Mouse (Mus musculus) midbrain, embryonic 14.5 days (tissue): ENCODE measurements at regions not wholly inside any gene's neighbourhood (a gene's known extent, or its start where the extent isn't known, plus 50 kb on each side); places are given as distances from the start of the nearest gene placed in this dataset.

Source experiments
- ATAC-seq: fragments of 200-750 bp; cut with Nextera tagmentation; 2 replicates; pipeline ENCODE4 v1.8.0; 2017; ENCODE audit warnings: moderate number of reproducible peaks, moderate library complexity; ENCODE audit not compliant: low FRiP score, low TSS enrichment
- DNase-seq: peaks from one replicate; pipeline ENCODE4 v3.0.0-alpha.2; 2015
- H3K27ac ChIP-seq: fragments of 300-500 bp; sonication (generic); replicated peaks from 2 replicates; pipeline ENCODE4 v1.5.1; 2014; ENCODE audit warnings: mild to moderate bottlenecking, low read depth, low read length, moderate library complexity
- H3K27me3 ChIP-seq: fragments of 300-500 bp; sonication (generic); 2 replicates; pipeline ENCODE4 v1.6.1; 2014; ENCODE audit warnings: low read length, control low read depth, mixed read lengths; ENCODE audit not compliant: control insufficient read depth, insufficient read depth
- H3K36me3 ChIP-seq: fragments of 300-500 bp; sonication (generic); 2 replicates; pipeline ENCODE4 v1.6.1; 2014; ENCODE audit warnings: low read length, control low read depth; ENCODE audit not compliant: control insufficient read depth, insufficient read depth
- H3K4me1 ChIP-seq: fragments of 300-500 bp; sonication (generic); 2 replicates; pipeline ENCODE4 v1.6.1; 2014; ENCODE audit warnings: mild to moderate bottlenecking, antibody characterized with exemption, low read length, control low read depth; ENCODE audit not compliant: control insufficient read depth, insufficient read depth
- H3K4me2 ChIP-seq: fragments of 300-500 bp; sonication (generic); 2 replicates; pipeline ENCODE4 v1.6.1; 2014; ENCODE audit warnings: mild to moderate bottlenecking, low read length, moderate library complexity
- H3K4me3 ChIP-seq: fragments of 300-500 bp; sonication (generic); replicated peaks from 2 replicates; pipeline ENCODE4 v1.5.1; 2014; ENCODE audit warnings: low read depth, low read length
- H3K9ac ChIP-seq: fragments of 300-500 bp; sonication (generic); replicated peaks from 2 replicates; pipeline ENCODE4 v1.6.1; 2014; ENCODE audit warnings: mild to moderate bottlenecking, low read length, moderate library complexity
- H3K9me3 ChIP-seq: fragments of 300-500 bp; sonication (generic); 2 replicates; pipeline ENCODE4 v1.6.1; 2016; ENCODE audit warnings: low read length, control low read depth, mixed read lengths; ENCODE audit not compliant: control insufficient read depth
- WGBS: fragments of 180-500 bp; shearing (Covaris S2); extraction: QIAGEN DNeasy Blood & Tissue Kit; methylation state at CpG from one replicate; pipeline ENCODE4 v1.1.7; 2014; 5-methylcytosine and 5-hydroxymethylcytosine counted together

GRCm38 (mm10) chr8:86280093-86280721, 300.3 kb downstream of the Abcc12 start:
- H3K4me1 ChIP-seq, result no peaks in the 10 kb centered on the region
- no peaks in the 10 kb centered on the region for H3K9me3 ChIP-seq
- no peak overlapping the region for H3K27ac ChIP-seq
- no peak overlapping the region for H3K4me3 ChIP-seq
- no peak overlapping the region for H3K9ac ChIP-seq
- no peaks in the 10 kb centered on the region for H3K36me3 ChIP-seq
- H3K27me3 ChIP-seq, result no peaks in the 10 kb centered on the region
- DNase-seq (no peak), ATAC-seq (no peak)
- H3K4me2 ChIP-seq, result no peak overlapping the region
- WGBS, result 89% methylated on average over 18 of the region's 18 CpGs

GRCm38 (mm10) chr8:86275699-86276098, 304.8 kb downstream of the Abcc12 start:
- no peak overlapping the region for H3K4me3 ChIP-seq
- no peak overlapping the region for H3K9ac ChIP-seq
- no peak overlapping the region for H3K27ac ChIP-seq
- H3K27me3 ChIP-seq, result no peaks in the 10 kb centered on the region
- 90% methylated on average over 4 of the region's 4 CpGs for WGBS
- DNase-seq, result no peak
- no peak for ATAC-seq
- no peaks in the 10 kb centered on the region for H3K9me3 ChIP-seq
- peaks cover 7% of the 10 kb centered on the region; the same call in 1 of the 2 replicates for H3K4me1 ChIP-seq
- H3K36me3 ChIP-seq, result no peaks in the 10 kb centered on the region
- no peak overlapping the region for H3K4me2 ChIP-seq

- H3K4me1 ChIP-seq, result peaks cover 7% of the 10 kb centered on the region; the same call in 1 of the 2 replicates
- H3K4me3 ChIP-seq, result no peak overlapping the region
- H3K27ac ChIP-seq, result no peak overlapping the region
- DNase-seq, result peak; percentile 73
- no peak; the same call in 1 of the 2 replicates for ATAC-seq
- no peaks in the 10 kb centered on the region for H3K9me3 ChIP-seq
- H3K9ac ChIP-seq, result no peak overlapping the region
- WGBS, result 26% methylated on average over 3 of the region's 3 CpGs
- no peak overlapping the region for H3K4me2 ChIP-seq
- no peaks in the 10 kb centered on the region for H3K36me3 ChIP-seq
- H3K27me3 ChIP-seq, result no peaks in the 10 kb centered on the region
Measured at GRCm38 (mm10) chr8:86273811-86274210, 306.7 kb downstream of the Abcc12 start.

- DNase-seq, result no peak
- Histone ChIP-seq H3K9ac (no peak overlapping the region), H3K9me3 (no peaks in the 10 kb centered on the region), H3K4me2 (no peak overlapping the region), H3K36me3 (no peaks in the 10 kb centered on the region), H3K4me3 (no peak overlapping the region), H3K4me1 (peaks cover 7% of the 10 kb centered on the region; the same call in 1 of the 2 replicates), H3K27me3 (no peaks in the 10 kb centered on the region), H3K27ac (no peak overlapping the region)
- 41% methylated on average over 1 of the region's 1 CpGs for WGBS
- no peak for ATAC-seq
Measured at GRCm38 (mm10) chr8:86272626-86273025, 307.9 kb downstream of the Abcc12 start.

GRCm38 (mm10) chr8:86271477-86271876, 309.0 kb downstream of the Abcc12 start:
- Histone ChIP-seq H3K9ac (no peak overlapping the region), H3K27me3 (no peaks in the 10 kb centered on the region), H3K9me3 (no peaks in the 10 kb centered on the region), H3K4me3 (no peak overlapping the region), H3K27ac (no peak overlapping the region), H3K4me2 (no peak overlapping the region), H3K4me1 (peaks cover 7% of the 10 kb centered on the region; the same call in 1 of the 2 replicates), H3K36me3 (no peaks in the 10 kb centered on the region)
- DNase-seq (no peak), ATAC-seq (no peak)
- WGBS, result 91% methylated on average over 6 of the region's 6 CpGs

GRCm38 (mm10) chr8:86258011-86258410, 322.5 kb downstream of the Abcc12 start:
- Histone ChIP-seq H3K4me3 (no peak overlapping the region), H3K36me3 (no peaks in the 10 kb centered on the region), H3K27ac (no peak overlapping the region), H3K4me1 (no peaks in the 10 kb centered on the region), H3K9ac (no peak overlapping the region), H3K4me2 (no peak overlapping the region), H3K9me3 (no peaks in the 10 kb centered on the region), H3K27me3 (no peaks in the 10 kb centered on the region)
- ATAC-seq (no peak), DNase-seq (no peak)
- WGBS, result 88% methylated on average over 5 of the region's 5 CpGs

- DNase-seq (no peak), ATAC-seq (no peak)
- Histone ChIP-seq H3K36me3 (no peaks in the 10 kb centered on the region), H3K27ac (no peak overlapping the region), H3K4me2 (no peak overlapping the region), H3K9ac (no peak overlapping the region), H3K4me3 (no peak overlapping the region), H3K27me3 (no peaks in the 10 kb centered on the region), H3K9me3 (no peaks in the 10 kb centered on the region), H3K4me1 (no peaks in the 10 kb centered on the region)
Measured at GRCm38 (mm10) chr8:86255431-86255830, 325.1 kb downstream of the Abcc12 start.

- ATAC-seq, result no peak
Measured at GRCm38 (mm10) chr8:86254680-86255079, 325.8 kb downstream of the Abcc12 start.

GRCm38 (mm10) chr8:86252696-86253355, 327.7 kb downstream of the Abcc12 start:
- no peak overlapping the region for H3K9ac ChIP-seq
- H3K4me3 ChIP-seq, result no peak overlapping the region
- DNase-seq, result no peak
- H3K4me2 ChIP-seq, result no peak overlapping the region
- WGBS, result 93% methylated on average over 4 of the region's 4 CpGs
- no peaks in the 10 kb centered on the region for H3K36me3 ChIP-seq
- no peaks in the 10 kb centered on the region for H3K27me3 ChIP-seq
- no peak overlapping the region for H3K27ac ChIP-seq
- ATAC-seq, result no peak
- no peaks in the 10 kb centered on the region for H3K9me3 ChIP-seq
- no peaks in the 10 kb centered on the region for H3K4me1 ChIP-seq

More at GRCm38 (mm10) chr8:86254680-86255079, 325.8 kb downstream of the Abcc12 start:
- H3K4me3 ChIP-seq, result no peak overlapping the region
- no peak overlapping the region for H3K27ac ChIP-seq
- no peaks in the 10 kb centered on the region for H3K9me3 ChIP-seq
- WGBS, result 78% methylated on average over 1 of the region's 1 CpGs
- no peaks in the 10 kb centered on the region for H3K27me3 ChIP-seq
- no peak overlapping the region for H3K4me2 ChIP-seq
- no peaks in the 10 kb centered on the region for H3K36me3 ChIP-seq
- H3K9ac ChIP-seq, result no peak overlapping the region
- DNase-seq, result peak; percentile 11
- no peaks in the 10 kb centered on the region for H3K4me1 ChIP-seq
